In genomic region chr4:83046069-83046468, GRCm38 (mm10) we compare ENCODE assay signal across 25 mouse cellular contexts. TPM values are rescaled to one million over a fixed set of nuclear protein-coding genes. Genes with fewer than 3 reads are reported as not detected.
DNase-seq lines count a peak whose midpoint lies in the region; ATAC-seq lines count a peak whose summit lies in the region.
"Had no signal": no experiment of that assay in that cellular context is flagged by ENCODE, and none has a peak within 500 bp of the region (broad histone marks: within the 10 kb centered on the region; RNA-seq: fewer than 3 reads in every experiment).

No protein-coding gene starts in this region.

- H3K27me3 ChIP-seq in kidney, embryonic 15.5 days: no peaks in the 10 kb centered on the region
- no peaks in the 10 kb centered on the region for H3K27me3 ChIP-seq in embryonic facial prominence, embryonic 10.5 days (replicated peaks; ENCODE audit: low read depth, poor library complexity, severe bottlenecking)
- no peaks in the 10 kb centered on the region for H3K27me3 ChIP-seq in embryonic facial prominence, embryonic 12.5 days
- H3K27me3 ChIP-seq in limb, embryonic 12.5 days: no peaks in the 10 kb centered on the region
- H3K27me3 ChIP-seq: CH12.LX; liver, embryonic 12.5 days; megakaryocyte, embryonic 14.5 days had no signal

- H3K9me3 ChIP-seq in kidney, embryonic 15.5 days (replicated peaks): no peaks in the 10 kb centered on the region
- H3K9me3 ChIP-seq in embryonic facial prominence, embryonic 10.5 days: no peaks in the 10 kb centered on the region
- no peaks in the 10 kb centered on the region for H3K9me3 ChIP-seq in embryonic facial prominence, embryonic 12.5 days
- H3K9me3 ChIP-seq in limb, embryonic 12.5 days: no peaks in the 10 kb centered on the region
- H3K9me3 ChIP-seq: heart, embryonic 10.5 days; hindbrain, embryonic 13.5 days; liver, embryonic 12.5 days; megakaryocyte, embryonic 14.5 days had no signal

- H3K4me1 ChIP-seq in kidney, embryonic 15.5 days: peaks cover 53% of the 10 kb centered on the region
- peaks cover 75% of the 10 kb centered on the region for H3K4me1 ChIP-seq in embryonic facial prominence, embryonic 10.5 days
- peaks cover 58% of the 10 kb centered on the region for H3K4me1 ChIP-seq in embryonic facial prominence, embryonic 12.5 days
- H3K4me1 ChIP-seq in limb, embryonic 12.5 days (replicated peaks): peaks cover 63% of the 10 kb centered on the region
- H3K4me1 ChIP-seq: megakaryocyte, embryonic 14.5 days had no signal

- 48% methylated on average over 3 of the region's 3 CpGs for WGBS in kidney, embryonic 15.5 days
- 75% methylated on average over 3 of the region's 3 CpGs for WGBS in embryonic facial prominence, embryonic 10.5 days
- WGBS in embryonic facial prominence, embryonic 12.5 days: 63% methylated on average over 3 of the region's 3 CpGs
- WGBS in limb, embryonic 12.5 days: 33% methylated on average over 3 of the region's 3 CpGs

- peak overlapping the region; percentile 60; the same call in 1 of the 2 replicates for H3K4me2 ChIP-seq in kidney, embryonic 15.5 days
- peak overlapping the region; percentile 14; the same call in 1 of the 2 replicates for H3K4me2 ChIP-seq in embryonic facial prominence, embryonic 12.5 days (replicated peaks)
- H3K4me2 ChIP-seq in limb, embryonic 12.5 days: peak overlapping the region; percentile 21
- H3K4me2 ChIP-seq: hindbrain, embryonic 13.5 days; liver, embryonic 12.5 days had no signal

- no peak for ATAC-seq in kidney, embryonic 15.5 days (replicated peaks; ENCODE audit: low FRiP score)
- ATAC-seq in embryonic facial prominence, embryonic 12.5 days (ENCODE audit: insufficient number of reproducible peaks, insufficient read depth, low FRiP score, low TSS enrichment): no peak
- ATAC-seq in limb, embryonic 12.5 days (ENCODE audit: insufficient number of reproducible peaks, insufficient read depth, low FRiP score, low TSS enrichment, low read depth): no peak
- ATAC-seq: liver, embryonic 12.5 days; midbrain, embryonic 16.5 days had no signal

- no peak for DNase-seq in kidney, postnatal 36 days
- no peak for DNase-seq in embryonic facial prominence, embryonic 10.5 days (ENCODE audit: low spot score)
- DNase-seq in MN1 (ENCODE audit: low spot score): no peak
- DNase-seq in thymus, postnatal 25 days: no peak
- no peak for DNase-seq in right cerebral cortex, postnatal 36 days (ENCODE audit: low spot score in 2 of 2)
- DNase-seq: adrenal gland, adult 8-10 months; B cell, adult 2 months; cerebellum, adult 11-12 months; cerebellum, postnatal 10 days; kidney, adult 18-20 months; kidney, postnatal 14 days; layer of hippocampus, adult 9-11 months; lung, adult 18-20 months; retina, postnatal 1 day; right cerebral cortex, postnatal 25 days had no signal

- H3K27ac ChIP-seq in kidney, embryonic 15.5 days: no peak overlapping the region
- H3K27ac ChIP-seq in embryonic facial prominence, embryonic 10.5 days (replicated peaks): peak overlapping the region; percentile 77
- H3K27ac ChIP-seq in embryonic facial prominence, embryonic 12.5 days: peak overlapping the region; percentile 30; the same call in 1 of the 2 replicates
- H3K27ac ChIP-seq in limb, embryonic 12.5 days: peak overlapping the region; percentile 56; the same call in 1 of the 2 replicates
- H3K27ac ChIP-seq: hindbrain, embryonic 13.5 days; liver, embryonic 12.5 days had no signal

- no peak overlapping the region for H3K9ac ChIP-seq in kidney, embryonic 15.5 days
- H3K9ac ChIP-seq in embryonic facial prominence, embryonic 12.5 days: no peak overlapping the region
- no peak overlapping the region for H3K9ac ChIP-seq in limb, embryonic 12.5 days (replicated peaks)
- H3K9ac ChIP-seq: hindbrain, embryonic 13.5 days; liver, embryonic 12.5 days had no signal

- H3K4me3 ChIP-seq in kidney, embryonic 15.5 days (replicated peaks): no peak overlapping the region
- H3K4me3 ChIP-seq in embryonic facial prominence, embryonic 10.5 days: no peak overlapping the region
- no peak overlapping the region for H3K4me3 ChIP-seq in embryonic facial prominence, embryonic 12.5 days
- H3K4me3 ChIP-seq in limb, embryonic 12.5 days (replicated peaks): no peak overlapping the region
- H3K4me3 ChIP-seq: heart, embryonic 10.5 days; hindbrain, embryonic 13.5 days; liver, embryonic 12.5 days; megakaryocyte, embryonic 14.5 days had no signal

- H3K36me3 ChIP-seq in kidney, embryonic 15.5 days: 0 out of 2 replicates have a peak, but pooled peaks cover 6% of the 10 kb centered on the region
- H3K36me3 ChIP-seq in embryonic facial prominence, embryonic 10.5 days (replicated peaks): peaks cover 13% of the 10 kb centered on the region
- 0 out of 2 replicates have a peak, but pooled peaks cover 3% of the 10 kb centered on the region for H3K36me3 ChIP-seq in embryonic facial prominence, embryonic 12.5 days
- no peaks in the 10 kb centered on the region for H3K36me3 ChIP-seq in limb, embryonic 12.5 days
- H3K36me3 ChIP-seq: G1E; hindbrain, embryonic 13.5 days; liver, embryonic 12.5 days had no signal

RNA-seq across cellular contexts. Expression of gene Frem1, which starts 6.1 kb away (rescaled TPM):
- polyA plus RNA-seq in kidney, embryonic 15.5 days (2015; fragmentation: Nextera tagmentation; extraction: Ambion mirVana): 23.9 and 24.3 TPM in 2 replicates
- 15.0 and 15.5 TPM in 2 replicates for polyA plus RNA-seq in embryonic facial prominence, embryonic 10.5 days (2016; fragmentation: Nextera tagmentation; extraction: Ambion mirVana)
- polyA plus RNA-seq in embryonic facial prominence, embryonic 12.5 days (2016; fragmentation: Nextera tagmentation; extraction: Ambion mirVana): 25.7 and 26.1 TPM in 2 replicates
- polyA plus RNA-seq in limb, embryonic 12.5 days (2016; fragmentation: Nextera tagmentation; extraction: Ambion mirVana): 8.6 and 8.9 TPM in 2 replicates
